Mouse (Mus musculus) hematopoietic stem cell, adult 5-6 weeks (primary cell): ENCODE measurements around the gene Rhox8. TPM values are rescaled to one million over a fixed set of nuclear protein-coding genes. Genes with fewer than 3 reads are reported as not detected.
"Not testable (repeated sequence)": the region's sequence is repeated elsewhere in the genome, so short reads cannot be mapped to it uniquely, and the experiment has no call there.

ENCODE experiments used
- ATAC-seq, 2 experiments: fragments of 125-278 bp in 1 of 2; replicated peaks in 1 of 2; 2 replicates each; pipeline ENCODE4 v1.8.0; 2016 to 2017; ENCODE audit warnings: inconsistent platforms in 2 of 2, mild to moderate bottlenecking in 2 of 2, moderate number of reproducible peaks in 2 of 2, low read depth in 1 of 2, moderate TSS enrichment in 1 of 2; ENCODE audit not compliant: low FRiP score in 2 of 2, poor library complexity in 2 of 2, severe bottlenecking in 2 of 2, insufficient read depth in 1 of 2, low TSS enrichment in 1 of 2
- total RNA-seq: library from RNA; stranded (forward); fragments of 172-1452, 232-1000 nt; gene quantifications from 2 replicates; pipeline ENCODE4 v1.2.3, GENCODE M21; 2017

Gene Rhox8
- total RNA-seq, result not detected in 2 replicates

GRCm38 (mm10) chrX:37878844-37879243 is at the start of gene Rhox8:
TSS of gene Rhox8 (minus strand) at chrX:37878944.
- no peak for ATAC-seq

- ATAC-seq, result no peak
Measured at GRCm38 (mm10) chrX:37916311-37916710, 37.6 kb upstream of the Rhox8 start.

- no peak for ATAC-seq
Measured at GRCm38 (mm10) chrX:37908581-37908980, 29.8 kb upstream of the Rhox8 start.

GRCm38 (mm10) chrX:37903727-37904126 is 25.0 kb upstream of the Rhox8 start:
- no peak for ATAC-seq

- ATAC-seq, result not testable (repeated sequence)
Measured at GRCm38 (mm10) chrX:37901670-37902069, 22.9 kb upstream of the Rhox8 start, which contains the start of gene Rhox9. TSS of gene Rhox9 (minus strand) at chrX:37901770.

GRCm38 (mm10) chrX:37897132-37897531 is 18.4 kb upstream of the Rhox8 start, which contains the start of gene Rhox7b:
TSS of gene Rhox7b (minus strand) at chrX:37897232.
- ATAC-seq, result not testable (repeated sequence)

GRCm38 (mm10) chrX:37871641-37872040 is 7.1 kb downstream of the Rhox8 start:
- no peak for ATAC-seq

- ATAC-seq, result not testable (repeated sequence)
Measured at GRCm38 (mm10) chrX:37831386-37831785, 47.4 kb downstream of the Rhox8 start, which contains the start of gene Rhox7a. TSS of gene Rhox7a (plus strand) at chrX:37831686.

- ATAC-seq, result not testable (repeated sequence)
Measured at GRCm38 (mm10) chrX:37826610-37827009, 52.1 kb downstream of the Rhox8 start, which contains the start of gene Rhox6. TSS of gene Rhox6 (plus strand) at chrX:37826910.

Other genes with a start within 250 kb of the Rhox8 start
- gene Rhox2g, start 235.5 kb downstream of the Rhox8 start, total RNA-seq, result not detected in 2 replicates
- not detected in 2 replicates for gene Rhox4g, start 227.6 kb downstream of the Rhox8 start, total RNA-seq
- gene Rhox3h, start 210.2 kb downstream of the Rhox8 start, total RNA-seq, result not detected in 2 replicates
- not detected in 2 replicates for gene Rhox2h, start 205.7 kb downstream of the Rhox8 start, total RNA-seq
- gene Rhox5, start 74.1 kb downstream of the Rhox8 start, total RNA-seq, result not detected in 2 replicates
- gene Rhox6, start 52.0 kb downstream of the Rhox8 start, total RNA-seq, result not detected in 2 replicates
- not detected in 2 replicates for gene Rhox7a, start 47.3 kb downstream of the Rhox8 start, total RNA-seq
- not detected in 2 replicates for gene Rhox7b, start 18.3 kb upstream of the Rhox8 start, total RNA-seq
- not detected in 2 replicates for gene Rhox9, start 22.8 kb upstream of the Rhox8 start, total RNA-seq
- gene Btg1-ps1, start 139.9 kb upstream of the Rhox8 start, total RNA-seq, result not detected in 2 replicates
- gene Btg1-ps2, start 164.2 kb upstream of the Rhox8 start, total RNA-seq, result not detected in 2 replicates
- not detected in 2 replicates for gene Rhox10, start 187.5 kb upstream of the Rhox8 start, total RNA-seq
- gene Rhox11, start 206.2 kb upstream of the Rhox8 start, total RNA-seq, result not detected in 2 replicates
- not detected in 2 replicates for gene Rhox12, start 232.0 kb upstream of the Rhox8 start, total RNA-seq
- not detected in 2 replicates for gene Rhox13, start 242.3 kb upstream of the Rhox8 start, total RNA-seq